Mouse (Mus musculus) embryonic facial prominence, embryonic 15.5 days (tissue): ENCODE measurements at regions not wholly inside any gene's neighbourhood (a gene's known extent, or its start where the extent isn't known, plus 50 kb on each side); places are given as distances from the start of the nearest gene placed in this dataset.

Source experiments
- ATAC-seq: fragments of 200-750 bp; cut with Nextera tagmentation; 2 replicates; pipeline ENCODE4 v1.8.0; 2017; ENCODE audit warnings: low read depth, moderate TSS enrichment; ENCODE audit not compliant: insufficient number of reproducible peaks, low FRiP score, low TSS enrichment
- H3K27ac ChIP-seq: fragments of 300-500 bp; sonication (generic); replicated peaks from 2 replicates; pipeline ENCODE4 v1.5.1; 2015; ENCODE audit warnings: mild to moderate bottlenecking, inconsistent platforms
- H3K27me3 ChIP-seq: fragments of 300-500 bp; sonication (generic); 2 replicates; pipeline ENCODE4 v1.6.1; 2015; ENCODE audit warnings: inconsistent platforms
- H3K36me3 ChIP-seq: fragments of 300-500 bp; sonication (generic); 2 replicates; pipeline ENCODE4 v1.6.1; 2015; ENCODE audit warnings: mild to moderate bottlenecking, inconsistent platforms
- H3K4me1 ChIP-seq: fragments of 300-500 bp; sonication (generic); 2 replicates; pipeline ENCODE4 v1.6.1; 2015; ENCODE audit warnings: inconsistent platforms
- H3K4me2 ChIP-seq: fragments of 300-500 bp; sonication (generic); replicated peaks from 2 replicates; pipeline ENCODE4 v1.6.1; 2015; ENCODE audit warnings: mild to moderate bottlenecking, inconsistent platforms
- H3K4me3 ChIP-seq: fragments of 300-500 bp; sonication (generic); replicated peaks from 2 replicates; pipeline ENCODE4 v1.5.1; 2015; ENCODE audit warnings: mild to moderate bottlenecking, inconsistent platforms
- H3K9ac ChIP-seq: fragments of 300-500 bp; sonication (generic); 2 replicates; pipeline ENCODE4 v1.6.1; 2015; ENCODE audit warnings: inconsistent platforms
- H3K9me3 ChIP-seq: fragments of 300-500 bp; sonication (generic); replicated peaks from 2 replicates; pipeline ENCODE4 v1.6.1; 2016; ENCODE audit warnings: inconsistent platforms
- WGBS: fragments of 180-500 bp; shearing (Covaris S2); methylation state at CpG from one replicate; pipeline ENCODE4 v1.1.7; 2015; 5-methylcytosine and 5-hydroxymethylcytosine counted together

DNA sequence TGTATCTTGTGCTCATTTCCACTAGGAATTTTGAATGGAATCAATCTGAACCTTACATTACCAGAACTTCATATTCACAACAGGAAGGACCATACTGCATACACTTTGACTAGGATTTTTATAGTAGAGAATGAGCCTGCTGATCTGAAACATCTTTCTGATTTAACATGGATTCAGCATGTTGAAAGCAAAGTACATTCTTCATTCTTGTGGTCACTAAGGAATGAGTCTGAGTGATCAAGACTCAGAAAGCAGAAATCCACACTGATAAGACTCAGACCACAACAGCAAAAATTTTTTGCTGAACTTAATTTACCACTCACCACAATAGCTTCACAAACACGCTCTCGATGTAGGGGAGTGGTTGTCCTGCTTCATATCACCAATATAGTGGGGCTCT, 309.2 kb upstream of the Nectin3 start:
- no peaks in the 10 kb centered on the region for H3K36me3 ChIP-seq
- no peak overlapping the region for H3K27ac ChIP-seq
- H3K4me3 ChIP-seq, result no peak overlapping the region
- 76% methylated on average over 2 of the region's 2 CpGs for WGBS
- H3K27me3 ChIP-seq, result no peaks in the 10 kb centered on the region
- ATAC-seq, result no peak
- H3K4me1 ChIP-seq, result no peaks in the 10 kb centered on the region
- H3K9ac ChIP-seq, result no peak overlapping the region
- no peaks in the 10 kb centered on the region for H3K9me3 ChIP-seq
- H3K4me2 ChIP-seq, result no peak overlapping the region

DNA sequence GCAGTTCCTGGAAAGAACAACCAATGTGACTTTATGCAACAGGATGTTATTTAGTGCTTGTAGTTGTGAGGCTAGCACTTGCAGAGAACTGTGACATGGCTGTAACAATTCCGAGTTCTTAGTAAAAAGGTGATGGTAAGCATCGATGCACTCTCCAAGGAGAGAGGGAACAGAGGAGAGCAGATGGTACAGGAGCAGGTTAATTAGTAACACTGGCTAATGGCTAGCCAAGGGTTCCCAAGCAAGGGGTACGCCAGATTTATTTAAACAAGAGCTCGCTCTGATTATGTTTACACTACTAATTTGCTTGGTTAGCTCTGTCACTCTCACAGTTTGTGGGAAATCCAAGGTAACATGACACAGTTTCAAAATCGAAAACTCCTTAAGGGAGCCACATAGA, 278.0 kb upstream of the Nectin3 start:
- Histone ChIP-seq H3K4me2 (no peak overlapping the region), H3K4me3 (no peak overlapping the region), H3K4me1 (no peaks in the 10 kb centered on the region), H3K9ac (no peak overlapping the region), H3K27ac (no peak overlapping the region), H3K9me3 (no peaks in the 10 kb centered on the region), H3K36me3 (no peaks in the 10 kb centered on the region), H3K27me3 (no peaks in the 10 kb centered on the region)
- WGBS, result 60% methylated on average over 5 of the region's 5 CpGs
- no peak for ATAC-seq

DNA sequence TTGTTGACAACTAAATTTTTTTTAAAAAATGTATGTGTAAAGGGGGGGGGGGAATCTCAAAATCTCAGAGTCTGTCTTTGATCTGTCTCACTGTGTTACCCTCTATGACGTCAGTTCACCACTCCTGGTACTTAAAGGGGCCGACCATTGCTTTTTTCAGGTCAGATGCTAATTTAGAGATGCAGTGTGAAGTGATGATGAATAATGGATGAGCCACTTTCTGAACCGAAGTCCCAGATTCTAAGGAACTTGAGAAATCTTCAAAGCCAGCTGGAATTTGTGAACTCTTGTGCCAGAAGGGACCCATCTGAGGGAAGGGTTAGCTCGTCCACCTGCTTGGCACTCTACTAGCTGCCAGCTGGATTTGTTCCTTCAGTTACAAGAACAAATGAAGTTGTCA, 271.1 kb upstream of the Nectin3 start:
- Histone ChIP-seq H3K36me3 (no peaks in the 10 kb centered on the region), H3K27me3 (no peaks in the 10 kb centered on the region), H3K4me2 (no peak overlapping the region), H3K4me1 (no peaks in the 10 kb centered on the region), H3K9ac (no peak overlapping the region), H3K9me3 (no peaks in the 10 kb centered on the region), H3K4me3 (no peak overlapping the region), H3K27ac (no peak overlapping the region)
- 49% methylated on average over 4 of the region's 4 CpGs for WGBS
- ATAC-seq, result no peak

DNA sequence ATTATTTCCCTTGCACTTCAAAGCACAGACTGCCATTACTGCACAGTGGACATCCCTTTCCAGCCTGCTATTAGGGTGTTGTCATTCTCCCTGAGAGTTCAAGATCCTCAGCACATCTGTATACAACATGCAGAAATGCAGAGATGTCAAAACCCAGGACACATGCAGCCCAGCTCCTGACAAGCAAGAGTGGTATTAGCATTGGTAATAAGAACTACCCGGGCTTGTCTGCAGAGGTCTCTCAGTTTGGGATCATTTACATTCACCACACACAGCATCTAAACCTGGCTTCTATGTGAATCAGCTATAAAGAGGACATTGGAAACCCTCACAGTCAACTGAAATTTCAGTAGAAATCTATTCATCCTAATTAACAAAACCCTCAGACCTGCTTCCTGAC, 270.1 kb upstream of the Nectin3 start:
- H3K9me3 ChIP-seq, result no peaks in the 10 kb centered on the region
- no peak overlapping the region for H3K4me2 ChIP-seq
- WGBS, result 46% methylated on average over 1 of the region's 1 CpGs
- no peak overlapping the region for H3K9ac ChIP-seq
- H3K4me3 ChIP-seq, result no peak overlapping the region
- no peaks in the 10 kb centered on the region for H3K36me3 ChIP-seq
- H3K27me3 ChIP-seq, result no peaks in the 10 kb centered on the region
- no peak for ATAC-seq
- no peak overlapping the region for H3K27ac ChIP-seq
- no peaks in the 10 kb centered on the region for H3K4me1 ChIP-seq

DNA sequence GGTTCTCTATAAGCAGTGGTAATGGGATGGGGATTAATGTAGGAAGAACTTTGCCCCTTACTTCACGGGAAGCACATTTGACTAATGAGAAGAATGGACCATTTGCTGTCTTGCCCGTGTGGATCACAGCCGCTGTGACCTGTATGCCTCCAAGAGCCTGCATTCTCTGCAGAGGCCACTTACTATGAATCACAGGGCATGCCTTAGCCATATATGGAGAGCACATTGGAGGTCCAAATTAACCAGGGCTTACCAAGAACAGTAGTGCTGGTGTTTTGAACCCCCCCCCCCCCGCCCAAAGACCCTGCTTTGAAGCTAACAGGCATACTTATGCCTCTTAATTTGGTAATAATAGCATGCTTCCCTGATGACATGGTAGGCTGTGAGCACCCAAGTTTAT, 236.8 kb upstream of the Nectin3 start:
- Histone ChIP-seq H3K4me3 (no peak overlapping the region), H3K36me3 (no peaks in the 10 kb centered on the region), H3K27ac (no peak overlapping the region), H3K27me3 (no peaks in the 10 kb centered on the region), H3K9ac (no peak overlapping the region), H3K4me1 (no peaks in the 10 kb centered on the region), H3K9me3 (no peaks in the 10 kb centered on the region), H3K4me2 (no peak overlapping the region)
- WGBS, result 61% methylated on average over 4 of the region's 4 CpGs
- no peak; the same call in 1 of the 2 replicates for ATAC-seq

DNA sequence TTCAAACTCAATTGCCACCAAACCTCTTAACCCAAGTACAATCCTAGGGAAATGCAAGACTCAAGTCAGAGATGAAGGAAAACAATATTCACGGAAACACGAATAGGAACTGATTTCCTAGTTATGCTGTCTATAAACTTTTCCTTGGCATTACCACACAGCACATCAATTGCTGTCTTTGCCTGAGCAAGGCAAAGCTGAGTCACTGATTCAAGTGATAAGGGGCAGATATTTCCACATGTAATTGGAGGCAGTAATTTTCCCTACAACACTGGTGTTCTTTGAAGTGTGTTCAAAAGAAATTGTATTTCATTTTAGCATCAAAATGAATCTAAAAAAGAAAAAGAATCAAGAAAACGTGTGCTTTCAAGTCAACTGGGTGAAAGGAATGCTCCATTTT, 230.1 kb upstream of the Nectin3 start:
- Histone ChIP-seq H3K36me3 (no peaks in the 10 kb centered on the region), H3K9ac (no peak overlapping the region), H3K4me2 (no peak overlapping the region), H3K4me3 (no peak overlapping the region), H3K4me1 (no peaks in the 10 kb centered on the region), H3K9me3 (no peaks in the 10 kb centered on the region), H3K27me3 (no peaks in the 10 kb centered on the region), H3K27ac (no peak overlapping the region)
- ATAC-seq, result no peak
- WGBS, result 51% methylated on average over 3 of the region's 3 CpGs

DNA sequence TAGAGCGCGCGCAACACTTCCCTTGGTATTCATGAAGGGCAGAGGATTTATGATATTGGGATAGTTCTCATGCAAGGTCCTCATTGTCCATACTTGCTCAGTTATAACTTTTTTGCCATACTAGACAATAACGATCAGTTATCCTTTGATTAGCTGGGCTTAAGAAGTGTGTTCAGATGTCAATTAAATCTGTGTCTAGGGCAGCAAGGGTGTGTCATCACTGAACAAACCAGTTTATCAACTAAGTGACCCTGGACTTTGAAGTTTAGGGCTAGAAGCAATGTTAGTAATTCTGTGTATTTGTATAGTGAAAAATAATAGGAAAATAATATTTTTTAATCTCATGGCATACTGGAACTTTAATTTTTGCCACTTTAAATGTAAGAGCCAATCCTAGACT, 225.3 kb upstream of the Nectin3 start:
- no peaks in the 10 kb centered on the region for H3K4me1 ChIP-seq
- H3K4me2 ChIP-seq, result no peak overlapping the region
- WGBS, result 87% methylated on average over 4 of the region's 4 CpGs
- H3K36me3 ChIP-seq, result no peaks in the 10 kb centered on the region
- no peak overlapping the region for H3K27ac ChIP-seq
- no peak overlapping the region for H3K4me3 ChIP-seq
- ATAC-seq, result no peak
- H3K27me3 ChIP-seq, result no peaks in the 10 kb centered on the region
- H3K9me3 ChIP-seq, result no peaks in the 10 kb centered on the region
- no peak overlapping the region for H3K9ac ChIP-seq

DNA sequence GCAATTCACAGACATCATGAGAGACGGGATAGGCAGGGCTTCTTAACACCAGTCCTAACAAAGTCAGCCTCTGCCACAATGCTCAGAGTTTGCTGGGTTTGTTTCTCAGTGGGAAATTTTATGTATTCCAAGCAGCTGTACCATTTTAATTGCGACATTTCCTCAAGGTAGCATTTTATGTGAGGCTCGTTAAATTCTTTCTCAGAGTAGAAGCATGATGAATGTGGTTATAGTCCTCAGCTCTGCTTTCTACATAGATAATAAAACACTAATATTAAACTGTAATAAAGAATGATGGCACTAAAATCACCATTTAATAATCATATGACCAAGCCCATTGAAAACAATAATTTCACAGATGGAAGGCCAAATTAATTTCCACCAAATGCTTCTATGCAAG, 181.5 kb upstream of the Nectin3 start:
- H3K4me1 ChIP-seq, result no peaks in the 10 kb centered on the region
- H3K27me3 ChIP-seq, result no peaks in the 10 kb centered on the region
- no peak overlapping the region for H3K4me3 ChIP-seq
- no peaks in the 10 kb centered on the region for H3K36me3 ChIP-seq
- H3K9me3 ChIP-seq, result no peaks in the 10 kb centered on the region
- no peak overlapping the region for H3K9ac ChIP-seq
- 73% methylated on average over 3 of the region's 3 CpGs for WGBS
- H3K4me2 ChIP-seq, result no peak overlapping the region
- no peak overlapping the region for H3K27ac ChIP-seq
- no peak for ATAC-seq

DNA sequence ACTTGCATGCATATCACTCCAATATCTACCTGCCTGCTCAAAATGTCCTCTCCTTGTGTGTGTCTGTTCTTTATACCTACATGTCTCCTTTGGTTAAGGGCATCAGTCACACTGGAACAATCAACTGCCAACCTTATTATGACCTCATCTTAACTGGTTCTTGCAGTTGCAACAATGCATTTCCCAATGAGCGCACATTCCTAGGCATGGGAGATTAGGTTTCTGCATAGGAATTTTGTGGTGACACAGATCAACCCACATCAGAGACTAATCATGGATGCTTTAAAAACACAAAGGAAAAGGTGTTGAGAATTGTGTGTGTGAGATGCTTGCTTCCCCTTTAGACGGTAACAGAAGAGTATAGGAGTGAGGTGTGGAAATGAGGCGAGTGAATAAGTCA, 171.3 kb upstream of the Nectin3 start:
- no peak overlapping the region for H3K27ac ChIP-seq
- 80% methylated on average over 3 of the region's 3 CpGs for WGBS
- H3K4me1 ChIP-seq, result no peaks in the 10 kb centered on the region
- no peaks in the 10 kb centered on the region for H3K36me3 ChIP-seq
- no peaks in the 10 kb centered on the region for H3K9me3 ChIP-seq
- H3K4me3 ChIP-seq, result no peak overlapping the region
- H3K27me3 ChIP-seq, result no peaks in the 10 kb centered on the region
- no peak overlapping the region for H3K4me2 ChIP-seq
- ATAC-seq, result no peak
- H3K9ac ChIP-seq, result no peak overlapping the region

DNA sequence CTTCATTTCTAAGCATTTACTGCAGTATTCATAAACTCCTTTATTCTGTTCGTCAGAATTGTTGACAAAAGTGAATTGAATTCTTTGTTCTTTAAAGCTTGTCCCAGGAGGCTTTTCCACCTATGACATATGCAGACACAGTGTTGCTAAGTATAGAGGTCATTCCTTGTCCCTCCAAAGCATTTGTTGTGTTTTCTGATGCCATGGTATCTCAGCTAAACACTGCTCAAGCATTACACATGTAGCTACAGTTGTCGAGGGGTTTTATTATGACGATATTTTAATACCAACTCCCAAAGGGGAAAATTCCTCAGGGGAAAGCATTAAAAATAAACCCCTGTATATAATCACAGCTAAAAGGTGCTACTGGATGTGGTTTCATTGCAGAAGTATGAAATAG, 167.2 kb upstream of the Nectin3 start:
- Histone ChIP-seq H3K4me1 (no peaks in the 10 kb centered on the region), H3K9ac (no peak overlapping the region), H3K4me3 (no peak overlapping the region), H3K27me3 (no peaks in the 10 kb centered on the region), H3K9me3 (no peaks in the 10 kb centered on the region), H3K27ac (no peak overlapping the region), H3K4me2 (no peak overlapping the region), H3K36me3 (no peaks in the 10 kb centered on the region)
- 56% methylated on average over 3 of the region's 3 CpGs for WGBS
- ATAC-seq, result no peak

DNA sequence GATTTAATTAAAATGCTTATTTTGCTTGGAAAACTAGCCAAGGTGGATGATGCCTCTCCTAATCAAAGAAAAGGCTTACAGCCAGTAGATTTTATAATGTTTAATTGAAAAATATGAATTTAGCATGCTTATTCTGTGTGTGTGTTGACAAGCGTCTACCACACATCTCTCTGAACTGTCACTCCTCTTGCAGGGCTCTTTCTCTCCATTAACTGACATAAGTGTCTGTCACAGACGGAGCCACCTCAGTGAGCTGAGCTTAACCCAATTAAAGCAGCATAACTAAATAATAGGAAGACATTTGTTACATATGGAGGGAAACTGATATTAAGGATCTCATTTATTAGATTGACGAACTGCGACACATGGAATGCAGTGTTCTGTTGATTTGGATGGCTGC, 164.7 kb upstream of the Nectin3 start:
- Histone ChIP-seq H3K9me3 (no peaks in the 10 kb centered on the region), H3K4me3 (no peak overlapping the region), H3K4me2 (no peak overlapping the region), H3K9ac (no peak overlapping the region), H3K36me3 (no peaks in the 10 kb centered on the region), H3K4me1 (no peaks in the 10 kb centered on the region), H3K27ac (no peak overlapping the region), H3K27me3 (no peaks in the 10 kb centered on the region)
- 80% methylated on average over 4 of the region's 4 CpGs for WGBS
- no peak for ATAC-seq

DNA sequence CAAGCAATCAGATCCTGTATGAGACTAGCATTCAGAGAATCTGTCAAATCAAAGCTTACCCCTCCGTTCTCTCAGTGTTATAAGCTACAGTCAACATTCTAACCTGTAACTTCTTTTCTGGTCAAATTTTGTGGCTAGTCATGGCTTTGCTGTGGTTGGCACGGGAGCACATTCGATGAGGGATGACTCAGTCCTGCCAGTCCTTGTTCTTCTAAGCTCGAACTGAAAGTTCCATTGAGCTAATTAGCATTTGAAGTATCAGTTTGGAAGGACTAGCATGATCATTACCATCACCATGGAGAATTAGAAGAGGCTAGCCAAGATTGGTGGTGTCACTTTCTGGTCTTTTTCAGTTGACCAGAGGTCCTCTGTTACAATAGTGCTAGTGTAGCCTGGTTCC, 156.7 kb upstream of the Nectin3 start:
- 83% methylated on average over 4 of the region's 4 CpGs for WGBS
- ATAC-seq, result no peak
- no peak overlapping the region for H3K4me2 ChIP-seq
- no peaks in the 10 kb centered on the region for H3K36me3 ChIP-seq
- H3K27ac ChIP-seq, result no peak overlapping the region
- no peaks in the 10 kb centered on the region for H3K4me1 ChIP-seq
- H3K9ac ChIP-seq, result no peak overlapping the region
- no peaks in the 10 kb centered on the region for H3K9me3 ChIP-seq
- H3K4me3 ChIP-seq, result no peak overlapping the region
- no peaks in the 10 kb centered on the region for H3K27me3 ChIP-seq

DNA sequence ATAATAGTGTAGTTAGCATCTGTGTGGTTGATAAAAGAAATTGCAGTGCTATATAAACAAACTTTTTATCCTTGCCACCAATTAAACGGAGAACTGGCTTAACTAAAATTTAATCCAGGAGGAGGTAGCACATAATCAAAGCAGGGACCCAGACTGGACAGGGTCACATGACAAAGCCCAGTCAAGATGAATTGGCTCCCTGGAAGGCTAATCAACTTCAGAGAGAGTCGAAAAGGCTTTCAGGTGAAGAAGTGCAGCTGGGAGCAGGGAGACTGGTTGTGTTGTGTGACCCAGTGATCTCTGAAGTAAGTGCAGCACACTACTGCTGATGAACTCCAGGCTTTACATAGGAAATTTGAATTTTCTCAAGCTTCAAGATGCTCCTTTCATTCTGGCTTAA, 127.5 kb upstream of the Nectin3 start:
- 14% methylated on average over 2 of the region's 2 CpGs for WGBS
- Histone ChIP-seq H3K27ac (no peak overlapping the region), H3K4me3 (no peak overlapping the region), H3K27me3 (no peaks in the 10 kb centered on the region), H3K4me2 (no peak overlapping the region), H3K9ac (no peak overlapping the region), H3K4me1 (no peaks in the 10 kb centered on the region), H3K36me3 (no peaks in the 10 kb centered on the region), H3K9me3 (no peaks in the 10 kb centered on the region)
- no peak for ATAC-seq
